Mouse (Mus musculus) T-cell, adult 2 months (primary cell): Measurements from ENCODE around the gene Rerg.

Experiments used
- DNase-seq: peaks from one replicate; pipeline ENCODE4 v3.0.0; 2022; ENCODE audit warnings: low spot score

The Rerg gene

DNA sequence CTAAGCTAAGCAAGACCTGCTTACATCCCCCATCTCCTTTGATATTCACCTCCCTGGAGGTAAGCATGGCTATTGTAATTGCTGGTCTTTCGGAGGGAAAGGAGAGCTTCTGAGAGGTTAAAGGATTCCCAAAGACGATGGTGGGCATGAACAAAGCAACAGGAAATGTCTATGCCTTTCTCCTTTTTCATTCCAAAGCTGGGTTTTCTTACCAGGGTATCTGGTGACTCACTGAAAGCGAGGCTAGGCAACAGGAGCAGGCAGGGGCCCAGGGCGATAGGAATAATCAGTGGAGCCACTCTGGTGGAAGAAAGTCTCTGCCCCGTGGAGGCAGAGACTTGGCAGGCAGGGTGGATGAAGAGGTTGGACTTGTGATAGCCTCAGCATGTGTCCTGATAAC, at the start of gene Rerg:
Rerg (minus strand) TSS at position 272 of the 400 bp plus-strand sequence.
- DNase-seq, result no peak

DNA sequence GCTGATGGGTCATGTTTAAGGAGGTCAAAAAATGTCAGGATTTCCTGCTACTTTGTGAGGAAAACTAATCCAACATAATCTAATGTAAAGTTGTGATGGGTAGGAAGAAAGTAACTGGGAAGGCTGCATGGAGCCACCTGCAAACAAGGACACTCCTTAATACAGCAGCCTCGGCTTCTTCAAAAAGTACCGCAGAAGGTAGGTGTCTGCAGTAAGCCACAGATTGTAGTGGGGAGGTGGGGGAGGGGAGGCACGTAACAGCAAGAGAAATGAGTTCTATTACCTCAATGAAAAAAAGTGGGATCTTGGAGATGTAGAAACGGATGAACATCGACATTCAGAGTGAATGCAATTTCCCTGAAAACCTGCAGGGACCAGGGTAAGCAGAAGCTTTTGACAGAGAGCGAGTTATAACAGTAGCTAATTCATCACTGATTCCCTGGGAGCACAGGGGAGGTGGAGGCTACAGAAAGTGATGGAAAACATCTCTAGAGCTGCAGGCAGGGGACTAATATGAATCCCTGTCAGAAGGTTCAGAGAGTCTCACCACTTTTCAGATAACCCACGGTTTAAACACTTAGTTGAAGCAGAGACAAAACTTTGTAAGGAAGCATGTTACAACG, 47.7 kb upstream of the Rerg start:
- no peak for DNase-seq

DNA sequence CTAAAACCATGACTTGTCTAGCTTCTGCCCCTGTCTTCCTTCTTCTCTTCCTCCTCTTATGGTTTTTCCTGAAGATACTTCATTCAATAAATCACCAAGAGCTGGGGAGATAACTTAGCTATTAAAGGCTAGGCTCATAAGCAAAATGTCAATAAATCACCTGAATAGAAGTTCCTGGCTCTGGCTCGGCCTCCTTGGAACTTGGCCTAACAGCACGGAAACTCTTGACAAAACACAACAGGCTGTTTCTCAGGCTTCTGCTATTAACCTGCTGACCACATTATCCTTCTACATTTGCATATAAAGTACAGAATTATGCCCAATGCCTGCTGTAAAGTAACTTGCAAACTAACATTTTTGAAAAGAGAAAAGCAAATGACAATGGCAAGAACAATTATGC, 41.1 kb upstream of the Rerg start:
- DNase-seq, result no peak

DNA sequence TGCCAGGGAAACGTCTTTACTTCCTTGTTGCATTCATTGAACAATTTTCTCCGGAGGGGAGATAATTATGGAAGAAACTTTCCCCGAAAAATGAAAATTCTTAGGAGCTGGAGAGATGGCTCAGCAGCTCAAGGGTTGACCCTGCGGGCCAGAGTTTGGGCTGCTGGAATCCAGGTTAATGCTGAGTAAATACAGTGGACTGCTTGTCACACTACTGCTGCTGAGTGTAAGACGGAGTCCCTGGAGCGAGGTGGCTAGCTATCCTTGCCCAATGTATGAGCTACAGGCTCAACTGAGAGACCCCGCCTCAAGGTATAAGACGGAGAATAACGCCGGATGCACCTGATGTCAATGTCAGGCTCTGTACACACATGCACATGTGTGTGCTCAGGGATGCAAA, 40.7 kb upstream of the Rerg start:
- DNase-seq, result no peak

DNA sequence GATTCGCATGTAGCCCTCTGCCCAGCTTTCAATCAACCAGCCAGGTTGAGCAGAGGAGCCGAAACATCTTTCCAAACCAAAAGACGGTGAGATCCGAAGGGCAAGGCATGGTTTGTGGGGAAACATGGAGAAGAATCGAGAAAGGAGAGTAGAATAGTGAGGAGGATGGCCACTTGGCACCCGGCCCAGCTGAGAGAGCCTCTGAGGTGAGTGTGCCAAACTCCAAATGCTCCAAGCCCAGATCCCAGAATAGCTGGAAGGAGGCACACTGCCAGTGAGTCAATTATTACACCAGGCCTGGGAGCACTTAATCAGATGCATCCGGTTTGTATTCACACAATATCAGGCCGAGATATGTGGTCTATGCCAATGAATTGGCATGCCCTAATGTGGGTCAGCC, 39.7 kb upstream of the Rerg start:
- DNase-seq, result no peak

DNA sequence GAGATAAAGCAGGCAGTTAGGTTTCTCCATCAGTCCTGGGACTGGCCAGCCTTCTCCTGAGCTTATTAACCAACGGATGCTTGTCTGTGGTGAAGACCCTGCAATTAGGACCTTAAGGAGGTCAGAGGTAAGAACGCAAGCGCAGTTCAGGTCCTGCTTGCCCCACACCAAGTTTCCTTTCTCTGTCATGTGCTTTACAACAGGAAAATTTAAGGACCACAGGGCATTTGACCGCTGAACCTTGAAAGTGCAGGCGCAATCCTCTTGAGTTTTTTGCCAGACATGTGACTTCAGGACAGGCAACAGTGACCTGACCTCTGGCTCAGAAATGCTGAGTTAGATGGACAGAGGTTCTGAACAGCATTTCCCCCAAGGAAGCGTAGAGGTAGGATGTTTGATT, 36.8 kb upstream of the Rerg start:
- no peak for DNase-seq

DNA sequence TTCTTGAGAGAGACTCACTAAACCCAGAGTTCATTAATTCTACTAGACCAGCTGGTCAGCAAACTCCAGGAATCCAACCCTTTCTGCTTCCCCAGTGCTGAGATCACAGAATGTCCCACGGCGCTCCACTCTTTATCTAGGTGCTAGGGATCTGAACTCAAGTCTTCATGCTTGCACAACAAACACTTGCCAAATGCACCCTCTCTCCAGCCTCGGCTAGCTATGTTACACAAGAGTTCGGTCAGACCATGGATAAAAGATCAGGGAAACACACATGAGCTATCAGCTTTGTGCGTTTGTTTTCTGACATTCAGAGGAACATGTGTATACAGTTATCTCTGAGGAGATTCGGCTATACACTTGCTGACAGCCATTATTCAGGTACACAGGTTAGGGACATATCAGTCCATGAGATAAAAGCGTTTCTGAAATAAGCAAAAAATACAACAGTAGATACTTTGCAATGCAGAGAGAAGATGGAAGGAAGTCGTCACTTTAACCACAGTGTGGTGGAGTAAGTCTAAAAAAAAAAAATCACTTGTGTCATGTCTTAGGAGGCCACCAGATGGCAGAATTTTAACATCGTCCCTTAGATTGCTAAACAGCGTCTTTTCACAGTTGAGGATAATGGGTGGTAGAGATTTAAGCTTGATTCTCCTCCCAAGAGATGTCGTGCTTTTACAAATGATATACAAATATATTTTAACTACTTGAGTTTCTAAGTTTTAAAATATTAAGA, 35.5 kb upstream of the Rerg start:
- DNase-seq, result no peak

GRCm38 (mm10) chr6:137202661-137203060, 32.4 kb upstream of the Rerg start:
- DNase-seq, result no peak

DNA sequence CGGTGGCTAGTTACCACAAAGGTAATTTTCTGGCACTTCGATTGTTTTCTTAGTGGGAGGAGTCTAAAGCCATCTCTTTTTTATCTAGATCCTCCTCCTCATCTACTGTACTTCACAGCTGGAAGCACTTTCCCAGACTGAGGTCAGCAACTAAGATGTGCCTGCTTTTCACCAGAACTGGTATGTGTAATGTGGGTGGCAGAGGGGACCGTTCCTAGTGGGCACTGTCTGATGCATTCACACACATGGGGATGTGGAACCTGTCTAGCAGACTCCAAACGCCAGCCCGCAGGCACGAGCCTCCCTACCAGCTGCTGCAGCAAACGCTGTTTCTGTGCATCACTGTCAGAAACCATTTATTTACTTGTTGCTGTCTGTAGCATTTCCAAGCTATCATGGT, 31.3 kb upstream of the Rerg start:
- no peak for DNase-seq

DNA sequence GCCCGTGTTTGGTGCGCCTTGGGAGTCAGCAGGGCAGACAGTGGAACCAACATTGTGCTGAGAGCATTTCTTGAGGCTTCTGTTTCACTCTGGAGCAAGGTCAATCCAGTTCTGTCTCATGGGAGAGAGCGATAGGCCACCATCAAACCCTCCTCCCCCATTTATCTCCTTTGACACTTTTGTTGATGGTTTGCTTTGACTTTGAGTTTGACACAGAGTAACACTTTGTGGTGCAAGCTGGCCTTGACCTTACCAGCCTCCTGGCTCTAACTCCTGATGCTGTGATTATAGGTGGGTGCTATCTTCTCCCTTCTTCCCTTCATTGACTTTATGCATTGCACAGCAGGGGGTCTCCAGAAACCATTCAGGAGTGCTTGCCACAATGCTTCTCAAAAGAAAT, 30.9 kb upstream of the Rerg start:
- DNase-seq, result no peak

DNA sequence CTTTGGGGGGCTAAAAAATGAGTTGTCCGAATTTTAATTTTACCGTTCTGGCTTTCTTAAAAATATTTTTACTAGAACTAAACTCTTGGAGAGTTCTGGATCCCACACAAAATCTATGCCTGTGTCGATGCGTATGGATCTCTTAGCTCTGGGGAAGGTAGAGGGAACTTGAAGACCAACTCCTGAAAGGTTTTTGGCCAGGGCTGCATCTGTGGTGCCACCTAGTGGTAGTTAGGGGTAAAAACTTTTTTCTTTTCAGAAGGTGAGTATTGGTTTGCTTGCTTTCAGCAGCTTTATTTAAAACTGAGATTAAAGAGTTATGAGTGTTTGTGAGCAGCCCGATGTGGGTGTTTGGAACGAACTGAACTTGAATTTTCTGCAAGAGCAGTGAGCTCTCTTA, 21.8 kb upstream of the Rerg start:
- DNase-seq, result peak; percentile 3

GRCm38 (mm10) chr6:137191026-137191425, 20.7 kb upstream of the Rerg start:
- no peak for DNase-seq

DNA sequence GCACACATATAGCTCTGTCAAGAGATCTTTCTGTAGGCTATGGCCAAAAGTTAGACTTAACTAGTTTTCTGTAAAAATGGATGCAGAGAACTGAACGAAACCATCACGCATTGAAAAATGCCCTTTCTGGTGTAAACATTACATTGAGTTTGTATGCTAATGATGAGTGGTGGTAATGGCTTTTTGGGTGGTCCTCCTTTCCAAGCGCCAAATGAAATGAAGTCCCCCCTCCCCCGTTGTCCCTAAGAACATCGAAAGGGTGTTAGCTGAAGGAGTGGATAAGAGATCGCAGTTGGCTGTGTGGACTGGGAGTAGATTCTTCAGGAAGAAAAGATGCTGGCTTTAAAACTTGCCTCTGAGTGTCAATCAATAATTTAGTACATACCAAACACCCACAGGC, 20.3 kb upstream of the Rerg start:
- no peak for DNase-seq

DNA sequence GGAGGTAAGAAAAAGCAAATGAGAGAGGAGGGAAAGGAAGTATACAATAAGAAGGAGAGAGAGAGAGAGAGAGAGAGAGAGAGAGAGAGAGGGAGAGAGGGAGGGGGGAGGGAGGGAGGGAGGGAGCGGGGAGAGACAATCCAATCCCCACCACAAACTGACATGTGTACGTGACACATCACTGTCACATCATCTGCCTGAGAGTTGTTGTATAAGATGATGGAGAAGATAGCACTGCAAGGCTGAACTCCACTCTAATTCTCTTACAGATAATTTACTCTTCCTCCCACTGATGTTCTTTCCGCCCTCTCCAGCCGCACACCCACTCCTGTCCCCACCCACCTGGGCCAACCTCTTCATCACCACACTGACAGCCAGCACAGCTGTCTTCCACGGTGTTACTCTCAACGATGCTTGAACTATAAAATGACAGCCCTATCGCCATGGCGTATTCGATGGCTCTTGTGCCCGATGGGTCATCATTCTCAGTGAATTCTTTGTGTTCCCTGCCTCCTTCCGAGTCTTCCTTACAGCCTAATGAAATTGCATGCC, 18.2 kb upstream of the Rerg start:
- DNase-seq, result no peak

- no peak for DNase-seq
Observed at GRCm38 (mm10) chr6:137187426-137187825, 17.1 kb upstream of the Rerg start.

DNA sequence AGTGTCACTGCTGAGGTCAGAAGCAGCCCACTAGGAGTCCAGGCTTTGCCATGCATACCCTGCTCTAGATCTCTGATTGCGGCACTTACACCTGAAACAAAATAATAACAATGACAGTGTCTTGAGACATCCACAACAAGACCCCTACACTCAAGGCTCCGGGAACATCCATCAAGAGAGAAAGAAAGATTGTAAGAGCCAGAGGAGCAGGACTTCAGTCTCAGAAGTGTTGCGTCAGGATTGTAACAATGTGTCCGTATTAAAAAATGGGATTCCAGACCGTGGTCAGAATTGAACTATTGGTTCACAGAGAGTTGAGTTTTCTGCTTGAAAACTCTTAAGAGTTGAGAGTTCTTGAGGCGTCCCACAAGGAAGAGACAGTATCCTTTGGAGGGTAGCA, 10.3 kb upstream of the Rerg start:
- no peak for DNase-seq

GRCm38 (mm10) chr6:137180115-137180514, 9.8 kb upstream of the Rerg start:
- DNase-seq, result no peak

GRCm38 (mm10) chr6:137179026-137179425, 8.7 kb upstream of the Rerg start:
- no peak for DNase-seq

GRCm38 (mm10) chr6:137170646-137171045, 349 bp upstream of the Rerg start:
- no peak for DNase-seq

DNA sequence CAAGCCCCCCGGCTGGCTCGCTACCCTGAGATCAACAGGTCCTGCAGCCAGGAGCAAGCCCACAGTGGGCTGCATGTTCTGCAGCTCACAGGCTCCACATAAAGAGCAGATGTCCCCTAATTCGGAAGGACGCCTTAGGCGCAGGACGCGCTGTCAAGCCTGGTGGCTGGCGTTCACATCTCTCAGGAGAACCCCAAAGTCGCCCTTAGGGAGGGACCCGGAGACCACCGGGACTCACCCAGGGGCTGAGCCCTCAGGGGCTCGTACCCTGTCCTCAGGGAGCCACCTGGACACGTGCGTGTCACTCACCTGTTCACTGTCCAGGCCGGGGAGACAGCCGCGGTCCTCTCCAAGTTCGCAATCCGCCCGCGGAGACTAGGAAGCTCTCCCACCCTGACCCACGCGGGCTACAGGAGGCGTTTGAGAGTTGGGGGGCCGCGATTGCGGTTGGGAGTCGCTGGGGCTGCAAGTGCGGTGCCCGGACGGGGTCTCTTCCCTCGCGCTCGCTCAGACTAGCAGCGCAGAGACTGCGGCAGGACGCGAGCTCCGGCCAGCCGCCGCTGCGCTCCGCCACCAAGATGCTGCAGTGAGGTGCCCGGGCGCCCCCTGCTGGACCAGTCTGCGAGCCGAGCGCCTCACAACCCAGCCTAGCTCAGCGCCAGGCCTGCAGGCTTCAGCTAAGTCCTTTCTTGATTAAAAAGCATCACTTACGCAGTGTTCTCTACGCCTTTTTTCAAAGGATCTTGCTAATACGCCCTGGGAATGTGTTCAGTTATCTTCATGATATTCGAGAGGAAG, 927 bp downstream of the Rerg start:
- peak; percentile 39 for DNase-seq

- DNase-seq, result no peak
Observed at GRCm38 (mm10) chr6:137166843-137167242, 3.5 kb downstream of the Rerg start.

- no peak for DNase-seq
Observed at GRCm38 (mm10) chr6:137163571-137163970, 6.7 kb downstream of the Rerg start.

- no peak for DNase-seq
Observed at GRCm38 (mm10) chr6:137163061-137163460, 7.2 kb downstream of the Rerg start.
